Mouse (Mus musculus): ENCODE results near the gene Wfdc1.

DNA sequence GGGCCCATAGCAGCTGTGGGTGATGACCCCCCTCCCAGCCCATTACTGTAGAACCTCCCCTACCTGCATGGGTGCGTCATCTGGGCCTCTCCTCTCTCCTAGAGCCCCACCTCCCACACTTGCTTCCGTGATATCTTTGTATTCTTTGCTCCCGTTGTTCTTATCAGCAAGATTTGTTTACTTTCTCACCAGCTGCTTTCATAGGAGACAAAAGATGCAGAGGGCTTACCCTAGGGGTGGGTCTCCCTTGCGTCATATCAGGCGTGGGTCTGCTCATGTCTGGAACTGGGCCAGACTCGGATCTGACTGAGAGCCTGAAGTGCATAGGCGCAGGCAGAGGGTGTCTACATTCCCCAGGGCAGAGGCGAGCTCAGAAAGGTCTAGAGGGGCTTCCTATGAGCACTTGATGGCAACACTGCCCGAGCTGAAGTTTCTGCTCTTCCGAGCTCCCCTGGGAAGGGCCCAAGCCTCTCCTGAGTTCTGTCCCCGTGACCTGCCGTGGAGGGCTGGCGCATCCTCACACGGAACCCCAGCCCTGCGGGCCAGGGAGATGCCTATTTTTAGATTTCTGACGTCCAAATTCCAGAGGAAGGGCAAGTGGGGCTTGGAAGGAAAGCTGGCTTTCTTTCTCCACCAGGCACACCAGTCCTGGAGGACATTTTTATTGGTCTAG is 4.4 kb downstream of the Wfdc1 start:
- TF ChIP-seq CTCF (IDR thresholded peaks at IDR 0.05; ENCODE audit: control insufficient read depth, insufficient read depth, insufficient replicate concordance, low read depth, low read length) (no peak), POLR2A (IDR thresholded peaks at IDR 0.05; ENCODE audit: control insufficient read depth, low read depth, low read length) (no peak)
